Mouse (Mus musculus) gastrocnemius, postnatal 25 days (tissue): ENCODE data around the gene Brinp3. TPM values are rescaled to one million over a fixed set of nuclear protein-coding genes. Genes with fewer than 3 reads are reported as not detected.

Experiments
- DNase-seq: peaks from one replicate; pipeline ENCODE4 v3.0.0; 2022
- total RNA-seq, 2 experiments: library from RNA; stranded (reverse); gene quantifications; 1 replicate in 1 of 2; 2 replicates in 1 of 2; pipeline ENCODE4 v1.2.3; 2021

Gene Brinp3
- total RNA-seq, 2 experiments from 2014 or later, result not detected

DNA sequence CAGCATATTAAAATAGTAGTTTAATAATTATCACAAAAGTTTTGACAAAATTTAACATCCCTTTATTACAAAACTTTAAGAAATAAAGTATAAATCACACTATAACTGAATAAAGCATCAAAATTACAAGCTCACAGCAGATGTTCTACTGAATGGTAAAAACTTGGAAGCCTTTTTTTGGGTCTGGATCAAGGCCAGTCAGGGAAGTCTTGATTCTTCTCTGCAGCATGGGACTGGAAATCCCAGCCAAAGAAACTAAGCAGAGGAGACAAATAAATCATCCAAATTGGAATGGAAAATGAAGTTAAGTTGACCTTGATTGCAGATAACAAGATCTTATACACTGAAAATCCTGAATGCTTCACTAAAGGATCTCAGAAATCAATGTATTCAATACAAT lies 298.3 kb downstream of the Brinp3 start:
- DNase-seq, result no peak

DNA sequence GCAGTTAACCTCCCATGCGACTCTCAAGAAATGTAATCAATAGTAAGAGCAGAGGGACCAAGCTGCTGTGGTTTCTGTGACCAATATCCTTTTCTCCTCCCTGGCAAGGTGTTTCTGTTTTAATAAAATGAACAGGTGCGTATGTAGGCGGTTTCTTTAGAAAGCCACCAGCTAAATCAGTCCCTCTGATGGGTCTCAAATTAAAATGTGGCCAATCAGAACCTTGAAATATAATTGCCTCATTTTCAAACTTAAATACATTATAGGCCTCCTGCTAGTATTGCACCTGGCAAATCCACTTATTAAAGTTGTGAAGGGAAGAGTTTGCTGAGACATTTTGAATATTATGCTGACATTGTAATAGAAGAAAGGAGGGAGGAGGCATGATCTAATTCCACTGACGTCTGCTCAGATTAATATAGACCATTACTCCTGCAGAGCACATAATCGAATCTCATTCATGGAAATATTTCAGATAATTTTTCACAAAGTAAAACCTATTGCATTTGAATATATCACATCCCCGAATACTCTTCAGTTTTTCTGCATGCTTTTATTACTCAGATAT lies 305.5 kb downstream of the Brinp3 start:
- DNase-seq, result no peak

DNA sequence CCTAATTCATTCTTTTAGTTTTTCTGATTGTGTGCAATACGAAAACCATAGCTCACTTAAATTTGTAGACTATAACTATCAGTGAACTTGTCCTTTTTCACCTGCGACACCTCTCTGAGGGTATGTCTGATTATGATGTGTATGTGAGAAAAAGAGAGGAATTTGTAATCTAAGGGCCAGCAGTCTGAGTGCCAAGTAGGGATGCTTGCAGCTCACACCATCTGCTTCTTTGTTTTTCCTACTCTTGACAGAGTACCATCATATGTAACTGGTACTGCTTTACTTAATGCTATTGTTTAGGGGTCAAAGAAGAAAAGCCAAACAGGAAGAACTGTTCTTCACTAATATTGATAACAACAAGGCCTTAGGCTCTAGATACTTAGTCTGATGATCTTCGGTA lies 307.3 kb downstream of the Brinp3 start:
- no peak for DNase-seq

DNA sequence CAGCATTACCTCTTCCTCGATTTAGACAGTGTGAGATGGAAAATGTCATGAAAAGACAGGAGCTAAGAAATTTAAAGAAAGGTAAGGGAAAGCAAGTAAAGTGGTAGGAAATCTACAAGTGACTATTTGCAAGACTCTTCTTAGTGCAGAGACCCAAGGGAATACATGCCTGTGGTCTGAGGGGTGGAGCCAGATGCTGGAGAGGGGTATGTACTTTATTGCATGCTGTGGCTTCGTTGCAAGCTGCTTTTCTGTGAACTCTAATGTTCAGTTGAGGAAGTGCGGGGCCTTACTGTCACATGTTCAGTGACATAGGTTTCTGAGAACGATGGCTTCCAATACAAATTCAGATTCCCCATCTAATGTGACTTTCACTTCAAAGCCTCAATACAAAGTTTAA lies 313.2 kb downstream of the Brinp3 start:
- DNase-seq, result no peak

DNA sequence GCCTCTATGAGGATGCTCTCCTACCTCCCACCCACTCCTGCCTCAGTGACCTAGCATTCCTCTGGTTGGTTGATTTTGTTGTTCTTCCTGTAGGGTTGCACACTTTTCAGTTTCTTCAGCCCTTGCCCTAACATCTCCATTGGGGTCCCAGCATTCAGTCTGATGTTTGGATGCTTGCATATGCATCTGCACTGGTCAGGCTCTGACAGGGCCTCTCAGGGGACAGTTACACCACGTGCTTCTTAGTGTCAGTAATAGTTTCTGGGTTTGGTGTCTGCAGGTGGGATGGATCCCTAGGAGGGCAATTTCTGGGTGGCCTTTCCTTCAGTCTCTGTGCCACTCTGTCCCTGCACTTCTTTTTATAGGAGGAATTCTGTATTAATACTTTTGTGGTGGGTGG lies 339.3 kb downstream of the Brinp3 start:
- DNase-seq, result no peak

DNA sequence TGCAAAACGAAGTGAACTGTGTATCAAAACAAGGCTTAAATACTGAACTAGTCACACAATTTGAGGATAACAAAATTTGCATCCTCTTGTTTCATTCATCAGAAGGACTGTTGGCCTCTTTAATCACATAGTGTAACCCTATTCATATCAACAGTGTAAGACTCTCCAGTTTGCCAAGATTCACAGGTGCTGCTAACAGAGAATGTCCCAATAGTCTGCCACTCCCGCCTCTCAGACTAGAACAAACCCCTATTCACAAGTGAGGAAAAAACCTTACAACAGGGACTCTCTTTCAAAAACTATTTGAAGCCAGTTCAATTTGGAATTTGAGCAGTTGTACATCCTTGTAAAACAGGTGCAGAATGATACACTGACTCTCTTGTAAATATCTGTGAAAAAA lies 349.5 kb downstream of the Brinp3 start:
- no peak for DNase-seq

DNA sequence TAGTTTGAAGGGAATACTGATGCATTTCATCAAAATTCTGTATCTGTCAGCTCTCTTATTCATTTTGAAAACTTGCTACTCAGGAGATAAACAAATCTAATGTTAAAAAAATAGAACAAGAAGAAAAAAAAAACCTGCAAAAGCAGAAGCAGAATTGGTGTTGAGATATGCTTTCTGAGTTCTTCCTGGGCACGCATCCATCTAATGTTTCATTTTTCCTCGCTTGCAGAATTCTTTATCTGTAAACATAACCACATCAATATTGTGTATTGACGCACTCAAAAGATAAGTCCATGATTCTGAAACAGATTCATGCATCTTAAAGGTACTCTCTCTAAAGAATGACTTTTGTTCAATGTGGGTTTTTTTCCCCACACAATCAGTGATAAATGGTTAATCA lies 354.3 kb downstream of the Brinp3 start:
- no peak for DNase-seq

DNA sequence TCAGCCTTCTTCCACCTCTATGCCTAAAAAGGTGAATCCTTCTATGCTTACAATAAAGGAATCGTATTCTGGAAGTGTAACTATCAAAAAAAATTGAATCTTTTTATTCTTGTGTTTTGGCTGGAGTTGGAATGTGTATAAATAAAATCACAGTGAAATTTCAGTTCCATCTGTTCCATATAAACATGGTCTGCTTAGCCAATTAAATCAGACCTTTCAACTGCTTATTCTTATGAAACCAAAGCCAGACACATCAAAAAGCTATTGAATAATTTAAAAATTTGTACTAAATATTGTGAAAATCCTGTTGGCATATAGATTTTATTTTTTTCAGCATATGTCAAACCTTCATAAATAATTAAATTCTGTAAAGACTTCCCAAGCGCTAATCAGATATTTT lies 355.6 kb downstream of the Brinp3 start:
- DNase-seq, result no peak

DNA sequence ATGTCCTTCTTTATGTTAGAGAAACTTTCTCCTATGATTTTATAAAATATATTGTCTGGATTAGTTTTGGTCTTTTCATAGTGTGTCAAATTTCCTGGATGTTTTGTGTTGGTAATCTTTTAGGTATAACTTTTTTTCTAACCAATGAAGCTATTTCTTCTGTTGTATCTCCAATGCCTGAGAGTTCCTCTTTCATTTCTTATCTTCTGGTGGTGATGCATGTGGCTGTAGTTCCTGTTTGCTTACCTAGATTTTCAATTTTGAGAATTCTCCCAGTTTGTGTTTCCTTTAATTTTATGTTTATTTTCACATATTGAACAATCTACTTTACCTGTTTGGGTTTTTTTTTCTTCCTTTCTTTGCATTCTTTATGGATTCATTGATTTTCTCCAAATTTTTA lies 404.1 kb downstream of the Brinp3 start:
- DNase-seq, result no peak

DNA sequence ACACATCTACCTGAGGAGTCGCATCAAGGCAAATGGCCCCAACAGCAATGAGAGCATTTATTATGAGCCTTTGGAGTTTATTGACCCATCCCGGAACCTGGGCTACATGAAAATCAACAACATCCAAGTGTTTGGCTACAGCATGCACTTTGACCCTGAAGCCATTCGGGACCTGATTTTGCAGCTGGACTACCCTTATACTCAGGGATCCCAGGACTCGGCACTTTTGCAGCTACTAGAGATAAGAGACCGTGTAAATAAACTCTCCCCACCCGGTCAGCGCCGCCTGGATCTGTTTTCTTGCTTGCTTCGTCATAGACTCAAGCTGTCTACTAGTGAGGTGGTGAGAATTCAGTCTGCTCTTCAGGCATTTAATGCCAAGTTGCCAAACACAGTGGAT lies 407.1 kb downstream of the Brinp3 start:
- no peak for DNase-seq

DNA sequence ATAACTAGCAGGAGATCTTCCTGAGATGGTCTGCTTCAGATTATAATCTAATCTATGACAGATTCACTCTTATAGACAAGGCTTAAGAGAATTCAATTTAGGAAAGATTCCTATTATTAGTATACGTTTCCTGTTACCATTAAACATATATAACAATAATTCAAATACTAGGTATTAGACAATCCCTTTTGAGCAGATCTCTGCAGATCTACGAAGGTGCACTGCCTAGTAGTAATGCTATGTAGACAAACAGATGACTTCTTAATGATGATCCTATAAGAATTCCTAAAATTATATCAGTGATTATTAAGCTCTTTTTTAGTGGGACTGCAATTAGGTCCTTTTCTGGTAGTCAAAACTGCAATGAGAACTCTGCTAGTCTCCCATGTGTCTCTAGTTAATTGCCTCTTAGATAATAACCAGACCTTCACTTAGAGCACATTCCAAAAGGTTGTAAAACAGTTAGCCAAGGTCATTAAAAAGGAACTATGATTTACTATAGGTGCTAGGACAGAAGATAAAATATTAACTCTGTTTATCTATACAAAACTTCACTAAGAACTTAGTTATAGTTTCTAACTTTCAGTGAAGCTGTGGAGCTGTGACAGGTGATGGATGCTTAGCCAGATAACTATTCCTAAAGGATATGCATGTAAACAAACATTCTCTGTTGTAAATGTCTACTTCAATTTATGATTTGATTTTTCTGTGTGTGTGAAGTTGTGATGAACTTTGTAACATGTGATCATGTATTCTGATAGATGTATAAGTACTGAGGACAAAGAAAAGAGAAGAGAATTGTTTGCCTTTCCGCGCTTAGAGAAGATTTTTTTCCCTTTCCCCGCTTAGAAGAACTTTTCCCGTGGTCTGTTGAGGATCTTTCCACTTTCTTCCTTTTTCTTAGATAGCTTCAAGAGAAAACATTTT lies 445.2 kb downstream of the Brinp3 start:
- DNase-seq, result no peak
